Mouse (Mus musculus) urinary bladder, postnatal 4 days (tissue): ENCODE results near the gene Trim37.
A peak's percentile ranks its signal among the peaks of the same experiment; 100 is the strongest.

Experiments
- DNase-seq, 2 experiments: peaks; one replicate each; pipeline ENCODE4 v3.0.0; 2021 to 2022; ENCODE audit warnings: low spot score in 2 of 2

Trim37 gene

DNA sequence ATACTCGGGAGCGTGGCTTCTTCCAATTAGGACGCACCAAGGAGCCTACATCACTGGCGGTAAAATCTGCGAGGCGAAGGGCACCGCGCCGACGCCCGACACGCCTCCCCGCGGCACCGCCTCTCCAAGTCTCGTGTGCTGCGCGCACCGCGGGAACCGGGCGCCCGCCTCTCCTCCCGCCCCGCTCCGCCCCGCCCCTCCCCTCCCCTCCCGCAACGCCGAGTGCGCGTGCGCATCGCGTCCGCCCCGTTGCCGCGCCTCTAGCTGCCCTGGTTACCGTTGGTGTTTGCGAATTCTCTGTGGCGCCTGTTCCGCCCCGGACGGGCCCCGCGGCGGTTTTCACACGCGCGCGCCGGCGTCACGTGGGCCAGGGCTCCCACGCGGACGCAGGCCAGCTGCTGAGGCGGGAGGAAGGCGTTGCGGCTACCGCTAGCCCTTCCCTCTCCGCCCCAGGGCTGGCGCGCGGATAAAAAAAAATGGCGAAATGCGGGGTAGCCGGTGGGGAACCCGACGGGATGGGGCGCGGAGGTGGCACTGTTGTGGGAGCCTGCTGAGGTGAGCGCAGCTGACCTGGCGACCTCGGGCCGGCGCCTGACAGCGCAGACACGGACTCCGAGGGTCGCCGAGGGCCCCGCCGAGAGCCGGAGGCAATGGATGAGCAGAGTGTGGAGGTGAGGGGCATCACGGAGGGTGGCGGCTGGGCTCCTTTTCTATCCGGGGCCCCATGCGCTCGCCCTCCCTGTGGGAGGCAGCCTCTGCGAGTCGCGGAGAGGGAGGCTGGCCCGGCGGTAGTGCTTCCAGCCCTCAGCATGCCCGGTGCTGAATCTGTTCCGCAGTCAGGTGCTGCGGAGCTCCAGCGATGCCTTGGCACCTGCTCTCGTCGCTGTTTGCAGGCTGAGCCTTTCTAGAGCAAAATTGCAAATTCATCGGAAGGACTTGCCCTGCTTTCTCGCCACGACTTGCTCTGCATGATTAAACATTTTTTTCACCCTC lies at the start of gene Trim37:
Gene Trim37, plus strand, starts transcription at position 254 of the 993 bp plus-strand sequence.
- peak; percentile 78 to 79 for DNase-seq

- DNase-seq = no peak
These were observed 43.2 kb upstream of the Trim37 start for GRCm38 (mm10) chr11:87083712-87084111.

DNA sequence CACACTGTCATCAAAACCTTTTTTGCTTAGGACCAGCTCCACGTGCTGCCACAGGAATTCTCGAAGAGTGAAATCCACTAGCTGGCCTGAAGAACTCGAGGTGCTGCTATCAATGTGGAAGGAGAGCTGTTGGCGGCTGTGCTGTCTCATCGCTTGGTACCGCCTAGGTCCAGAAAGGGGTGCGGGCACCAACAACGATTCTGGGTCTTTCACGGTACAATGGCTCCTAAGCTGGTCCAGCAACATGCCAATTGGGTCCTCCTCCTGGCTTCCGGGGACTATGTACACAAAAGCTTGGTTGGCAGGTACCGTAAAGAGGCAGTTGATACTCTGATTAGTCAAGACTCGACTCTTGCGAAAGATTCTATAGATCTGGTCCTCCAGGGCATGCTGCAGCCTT lies 41.4 kb upstream of the Trim37 start:
- DNase-seq = no peak

DNA sequence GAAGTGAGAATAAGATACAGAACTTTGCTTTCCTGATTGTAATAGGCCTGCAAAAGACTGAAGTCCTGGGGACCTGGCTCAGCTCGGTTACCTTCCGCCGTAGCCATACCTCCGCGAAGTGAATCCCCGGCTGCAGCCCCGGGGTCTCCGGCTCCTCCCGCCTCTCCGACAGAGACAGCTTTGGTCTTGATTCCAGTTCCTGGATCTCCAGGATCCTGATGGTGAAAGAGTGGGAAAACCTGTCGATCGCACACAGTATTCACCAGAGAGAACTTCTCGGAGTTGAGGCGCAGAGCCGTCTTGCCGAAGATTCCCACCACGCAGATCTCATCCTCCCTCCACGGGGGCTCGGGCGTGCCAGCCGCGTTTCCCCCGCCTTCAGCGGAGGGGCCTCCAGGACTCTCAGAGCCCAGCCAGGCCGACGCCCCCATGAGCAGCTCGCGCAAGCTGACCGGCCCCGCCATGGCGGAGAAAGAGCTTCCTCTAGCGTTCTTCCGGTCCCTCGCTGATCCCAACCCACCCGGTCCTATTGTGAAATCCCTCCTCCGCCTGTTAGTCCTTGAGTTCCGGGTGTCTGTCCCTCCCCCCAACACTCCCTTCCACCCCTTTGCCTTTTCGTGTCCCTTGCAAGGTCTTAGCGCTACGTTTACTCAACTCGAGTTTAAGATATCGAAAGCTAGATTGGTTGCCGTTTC lies 40.4 kb upstream of the Trim37 start, which contains the start of gene Smg8:
Gene Smg8, minus strand, starts transcription at position 485 of the 695 bp plus-strand sequence.
- peak; percentile 75 to 80 for DNase-seq

DNA sequence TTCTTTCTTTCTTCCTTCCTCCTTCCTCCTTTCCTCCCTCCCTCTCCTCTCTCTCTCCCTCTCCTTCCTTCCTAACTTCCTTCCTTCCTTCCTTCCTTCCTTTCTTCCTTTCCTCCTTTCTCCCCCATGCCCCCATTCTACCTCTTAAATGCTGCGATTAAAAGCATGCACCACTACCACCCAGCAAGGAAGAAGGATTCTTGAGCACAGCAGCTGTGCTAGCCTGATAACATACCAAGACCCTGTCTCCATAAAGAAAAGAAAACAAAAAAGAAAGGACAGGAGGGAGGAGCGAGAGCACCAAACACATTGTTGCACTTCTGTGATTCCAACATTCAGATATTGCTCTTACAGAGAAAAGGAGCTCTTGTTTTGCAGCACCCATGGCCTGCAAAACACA lies 39.7 kb upstream of the Trim37 start:
- no peak for DNase-seq

- no peak for DNase-seq
These were observed 18.5 kb upstream of the Trim37 start, which contains the start of gene Prr11 for GRCm38 (mm10) chr11:87108409-87108754. Prr11 (minus strand) TSS chr11:87108708.

DNA sequence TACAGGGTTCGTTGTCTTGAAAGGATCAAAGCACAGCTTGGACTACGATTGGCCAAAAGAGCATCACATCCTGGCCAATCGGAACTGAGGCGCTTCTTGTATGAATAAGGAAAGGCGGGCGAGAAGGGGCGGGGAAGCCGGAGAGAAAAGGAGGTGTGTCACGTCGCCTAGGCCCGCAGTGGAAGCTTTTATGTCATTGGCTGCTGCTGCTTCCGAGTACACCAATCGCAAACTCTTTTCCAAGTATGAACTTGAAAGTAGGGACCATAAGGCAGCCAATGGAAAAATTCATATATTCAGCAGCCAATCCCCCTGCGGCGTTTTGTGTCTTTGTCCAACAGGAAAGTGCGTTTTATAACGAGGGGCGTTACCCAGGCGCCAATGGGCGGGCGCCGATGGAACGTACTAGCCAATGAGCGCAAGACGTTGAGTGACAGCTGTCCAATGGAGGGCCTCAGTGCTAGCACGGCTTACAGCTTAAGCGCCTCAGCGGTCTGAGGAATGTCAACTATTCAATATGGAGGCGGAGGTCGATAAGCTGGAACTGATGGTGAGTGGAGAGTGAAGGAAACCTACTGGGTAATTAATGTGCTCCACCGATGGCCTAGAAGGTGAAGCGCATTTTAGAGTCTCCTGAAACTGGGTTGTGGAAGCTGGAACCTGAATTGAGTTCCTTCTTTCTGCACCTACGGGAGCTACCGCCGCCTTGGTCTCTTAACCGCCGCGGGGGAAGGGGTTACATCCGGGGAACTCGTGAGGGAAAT lies 17.9 kb upstream of the Trim37 start, which contains the start of gene Ska2:
Gene Ska2, plus strand, starts transcription at position 480 of the 764 bp plus-strand sequence.
- DNase-seq = peak; percentile 96 to 99

- peak in 1 of 2 experiments; percentile 19 for DNase-seq
These were observed 17.2 kb upstream of the Trim37 start for GRCm38 (mm10) chr11:87109519-87110171.

GRCm38 (mm10) chr11:87110172-87110909 lies 16.5 kb upstream of the Trim37 start:
- DNase-seq = no peak

GRCm38 (mm10) chr11:87121864-87122263 lies 5.0 kb upstream of the Trim37 start:
- no peak for DNase-seq

DNA sequence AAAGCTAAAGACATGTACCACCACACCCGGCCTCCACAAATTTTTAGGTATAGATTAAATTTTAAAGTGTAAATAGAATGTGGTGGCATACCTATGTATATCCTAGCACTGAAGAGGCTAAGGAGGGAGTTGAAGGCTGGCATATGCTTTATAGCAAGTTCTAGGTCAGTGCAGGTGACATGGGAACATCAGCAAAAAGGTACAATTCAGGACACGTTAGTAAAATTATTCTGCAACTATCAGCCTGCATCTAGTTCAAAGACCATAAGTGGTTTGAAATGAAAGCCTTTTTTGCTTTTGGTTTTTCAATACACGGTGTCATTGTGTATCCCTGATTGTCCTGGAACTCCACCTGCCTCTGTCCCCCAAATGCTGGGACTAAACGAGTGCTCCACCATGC lies 1.3 kb upstream of the Trim37 start:
- no peak for DNase-seq

GRCm38 (mm10) chr11:87126281-87126823 lies 525 bp upstream of the Trim37 start:
- DNase-seq = no peak

- no peak for DNase-seq
These were observed 9.4 kb downstream of the Trim37 start for GRCm38 (mm10) chr11:87136233-87136632.

- no peak for DNase-seq
These were observed 31.1 kb downstream of the Trim37 start for GRCm38 (mm10) chr11:87158012-87158411.

DNA sequence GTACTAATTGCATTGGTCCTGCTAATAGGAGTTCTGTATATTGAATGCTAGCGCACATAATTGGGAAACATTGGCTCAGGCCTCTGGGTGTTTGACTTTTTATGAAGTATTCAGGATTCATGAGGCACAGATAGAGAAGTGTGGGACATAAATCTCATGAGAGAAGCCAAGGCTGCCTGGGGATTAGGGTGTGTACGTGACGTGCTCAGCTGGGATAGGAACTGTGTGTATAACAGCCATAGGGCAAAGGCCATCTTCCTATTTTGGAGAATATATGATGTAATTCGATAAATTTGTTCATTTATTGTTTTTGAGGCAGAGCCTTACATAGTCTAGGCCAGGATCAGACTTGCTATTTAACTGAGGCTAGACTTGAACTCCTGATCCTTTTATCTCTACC lies 35.8 kb downstream of the Trim37 start:
- no peak for DNase-seq

DNA sequence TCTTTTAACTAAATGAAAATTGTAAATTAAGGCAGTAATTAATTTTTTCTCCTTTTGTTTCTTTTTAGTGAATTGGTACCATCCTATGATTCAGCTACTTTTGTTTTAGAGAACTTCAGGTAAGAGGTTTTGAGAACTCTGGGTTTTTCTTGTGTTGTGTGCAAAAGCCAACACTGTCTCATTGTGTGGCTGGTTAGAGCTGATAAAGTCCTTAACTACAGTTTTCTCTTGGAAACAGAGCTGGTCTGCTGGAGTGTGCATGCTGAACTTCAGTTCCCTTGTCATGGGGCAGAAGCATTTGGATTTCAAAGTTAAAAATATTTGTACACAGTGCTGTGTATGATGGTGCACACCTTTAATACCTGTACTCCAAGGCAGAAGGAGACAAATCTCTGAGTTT lies 36.9 kb downstream of the Trim37 start:
- DNase-seq = no peak

GRCm38 (mm10) chr11:87173625-87174024 lies 46.7 kb downstream of the Trim37 start:
- DNase-seq = no peak

GRCm38 (mm10) chr11:87175031-87175430 lies 48.2 kb downstream of the Trim37 start:
- no peak for DNase-seq

GRCm38 (mm10) chr11:87212313-87212712 lies 85.4 kb downstream of the Trim37 start:
- no peak for DNase-seq

DNA sequence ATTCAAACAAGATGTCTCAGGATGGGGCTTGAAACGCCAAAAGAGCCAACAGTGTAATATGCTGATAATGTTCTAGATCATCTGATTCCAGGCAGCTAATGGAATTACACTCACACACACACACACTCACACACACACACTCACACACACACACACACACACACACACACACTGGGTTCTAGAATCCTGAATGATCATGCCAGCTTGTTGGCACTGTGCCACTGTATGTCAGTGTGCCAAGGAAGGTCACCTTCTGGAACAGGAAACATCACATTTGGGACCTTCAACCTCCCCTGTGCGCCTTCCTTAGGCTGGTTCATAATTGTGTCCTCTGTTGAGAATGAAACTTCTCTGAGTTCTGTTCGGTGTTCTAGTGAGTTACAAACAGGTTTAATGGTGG lies 95.8 kb downstream of the Trim37 start:
- no peak for DNase-seq
